8 mouse cellular contexts compared by ENCODE assay signal in the genomic region with DNA sequence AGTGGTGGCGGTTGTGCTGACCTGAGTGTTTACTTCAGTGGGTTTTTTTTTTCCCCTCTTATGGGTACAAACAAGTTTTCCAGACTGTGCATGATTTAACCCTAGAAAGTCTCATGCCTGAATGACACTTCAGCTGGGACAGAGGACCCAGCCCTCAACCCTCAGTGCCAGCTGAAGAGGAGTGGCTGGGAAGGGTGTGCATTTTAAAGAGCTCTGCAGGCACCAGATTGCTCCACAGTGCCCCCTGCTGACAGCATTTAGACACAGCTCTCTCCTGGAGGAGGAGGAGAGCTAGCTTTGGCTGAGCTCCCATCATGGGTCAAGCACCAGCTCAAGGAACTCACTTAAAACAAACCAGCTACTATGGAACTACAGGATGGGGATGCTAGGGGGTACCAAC. TPM values are rescaled to one million over a fixed set of nuclear protein-coding genes. Genes with fewer than 3 reads are reported as not detected.
DNase-seq lines count a peak whose midpoint lies in the region; ATAC-seq lines count a peak whose summit lies in the region.

No protein-coding gene starts in this region.

- DNase-seq in adipocyte (ENCODE audit: low spot score), result peak; percentile 95
- peak; percentile 89 to 91 for DNase-seq in cerebellum, postnatal 4 days (ENCODE audit: low spot score in 2 of 2)
- DNase-seq in gastrocnemius, adult 18-20 months (ENCODE audit: low spot score), result peak; percentile 95
- peak; percentile 97 for DNase-seq in induced T-regulatory cell, adult 2 months (ENCODE audit: low read depth)
- DNase-seq in left cerebral cortex, postnatal 10 days (ENCODE audit: extremely low spot score in 1 of 2, low spot score in 2 of 2), result peak; percentile 81 to 90
- peak; percentile 89 to 93 for DNase-seq in right cerebral cortex, postnatal 10 days (ENCODE audit: low spot score in 2 of 2)
- DNase-seq in urinary bladder, postnatal 25 days (ENCODE audit: low spot score), result peak; percentile 94

- intact Hi-C loops in left cerebral cortex, postnatal 10 days (cut with DNase I), result loop anchor here (1.0 to 5.0 kb wide), 2 partner anchors 74 to 155 kb away; no protein-coding TSS in a partner anchor

- peak; percentile 69 for ATAC-seq in megakaryocyte progenitor cell, adult 5-6 weeks (replicated peaks; ENCODE audit: poor library complexity)

RNA-seq across cellular contexts. Expression of gene Fam53b, which starts 2.8 kb away (rescaled TPM):
- total RNA-seq in gastrocnemius, adult 18-20 months (2021), result 10 to 100 TPM; 25.7 to 30.2 TPM
- 10 to 100 TPM; 13.9 to 14.5 TPM for total RNA-seq in left cerebral cortex, postnatal 10 days (2021)
- total RNA-seq in megakaryocyte progenitor cell, adult 5-6 weeks (2015), result 16.0 and 21.5 TPM in 2 replicates
- 12.2 and 15.9 TPM in 2 replicates for total RNA-seq in megakaryocyte progenitor cell, adult 5-6 weeks (2017)

RNA-seq across cellular contexts. Expression of gene Eef1akmt2, which starts 41.6 kb away (rescaled TPM):
- 1 to 10 TPM; 5.8 to 7.6 TPM for total RNA-seq in gastrocnemius, adult 18-20 months (2021)
- 10 to 100 TPM; 36.6 to 41.6 TPM for total RNA-seq in left cerebral cortex, postnatal 10 days (2021)
- total RNA-seq in megakaryocyte progenitor cell, adult 5-6 weeks (2015), result 27.3 and 38.6 TPM in 2 replicates
- total RNA-seq in megakaryocyte progenitor cell, adult 5-6 weeks (2017), result 48.3 and 48.9 TPM in 2 replicates

RNA-seq across cellular contexts. Expression of gene Abraxas2, which starts 48.1 kb away (rescaled TPM):
- 10 to 100 TPM; 25.4 to 25.9 TPM for total RNA-seq in gastrocnemius, adult 18-20 months (2021)
- total RNA-seq in left cerebral cortex, postnatal 10 days (2021), result 10 to 100 TPM; 23.8 to 27.6 TPM
- 48.6 and 48.9 TPM in 2 replicates for total RNA-seq in megakaryocyte progenitor cell, adult 5-6 weeks (2015)
- total RNA-seq in megakaryocyte progenitor cell, adult 5-6 weeks (2017), result 38.6 and 45.9 TPM in 2 replicates

Comparison
In these comparisons a context has a peak if more than half of its experiments do, and no peak if none do; other contexts are left out.
1. Peak in every context shown above with its lines: DNase-seq and ATAC-seq.